Mouse (Mus musculus) bone marrow, adult 2 months (tissue): ENCODE results near the gene Pcbp3.

Experiments
- CTCF ChIP-seq: fragments of 200-500 bp; IDR thresholded peaks from 2 replicates; pipeline ENCODE4 v1.5.1; 2011; ENCODE audit warnings: low read length, control low read depth; ENCODE audit not compliant: control insufficient read depth, insufficient read depth
- POLR2A ChIP-seq: fragments of 200-500 bp; IDR thresholded peaks from 2 replicates; pipeline ENCODE4 v1.6.1; 2011; ENCODE audit warnings: low read depth, mild to moderate bottlenecking, control low read depth, low read length, borderline replicate concordance; ENCODE audit not compliant: control insufficient read depth

DNA sequence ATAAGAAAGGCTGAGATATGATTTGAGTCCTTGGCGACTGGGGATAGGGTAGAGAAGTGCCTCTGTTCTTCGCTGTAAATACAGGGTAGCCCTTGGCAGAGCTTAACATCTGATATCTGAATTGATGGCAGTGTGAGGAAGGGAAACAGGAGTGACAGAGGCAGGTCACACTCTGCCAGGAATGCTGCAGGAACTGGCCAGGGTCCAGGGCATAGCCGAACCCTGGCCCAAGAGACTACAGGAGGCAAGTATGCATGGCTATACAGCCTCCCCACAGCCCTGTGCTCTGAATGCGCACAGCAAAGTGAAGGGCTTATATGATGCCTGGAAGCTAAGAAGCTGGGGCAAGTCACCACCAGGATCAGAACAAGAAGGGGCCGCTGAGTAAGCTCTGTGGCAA, 79.8 kb downstream of the Pcbp3 start:
- no peak for TF ChIP-seq CTCF
- TF ChIP-seq POLR2A: no peak
